Mouse (Mus musculus) embryonic fibroblast, embryonic 13.5 days (primary cell): ENCODE data around the gene Tspan3. TPM values are rescaled to one million over a fixed set of nuclear protein-coding genes. Genes with fewer than 3 reads are reported as not detected.
A peak's percentile ranks its signal among the peaks of the same experiment; 100 is the strongest.

ENCODE experiments used
- H3K27ac ChIP-seq: 2 replicates; pipeline ENCODE4 v1.5.1; 2012; ENCODE audit warnings: low read length, control low read depth, inconsistent platforms; ENCODE audit not compliant: insufficient read depth
- H3K4me1 ChIP-seq: 2 replicates; pipeline ENCODE4 v1.6.1; 2011; ENCODE audit warnings: low read length; ENCODE audit not compliant: control insufficient read depth, insufficient read depth
- H3K4me3 ChIP-seq: 2 replicates; pipeline ENCODE4 v1.5.1; 2011; ENCODE audit warnings: mild to moderate bottlenecking, control low read depth, low read length; ENCODE audit not compliant: insufficient read depth
- CTCF ChIP-seq: IDR thresholded peaks from 2 replicates; pipeline ENCODE4 v1.5.1; 2011; ENCODE audit warnings: mild to moderate bottlenecking, control low read depth, low read length, moderate library complexity, borderline replicate concordance; ENCODE audit not compliant: insufficient read depth
- POLR2A ChIP-seq: IDR thresholded peaks from 2 replicates; pipeline ENCODE4 v1.6.1; 2011; ENCODE audit warnings: low read depth, mild to moderate bottlenecking, control low read depth, low read length, moderate library complexity
- polyA plus RNA-seq: library from polyadenylated mRNA; stranded (reverse); fragments of >200 nt; gene quantifications from 2 replicates; pipeline ENCODE4 v1.2.4, GENCODE M21; 2011; ENCODE audit warnings: low read depth; ENCODE audit not compliant: missing spikeins, insufficient read length

Tspan3 gene
- polyA plus RNA-seq: 178 and 183 TPM in 2 replicates

GRCm38 (mm10) chr9:56165377-56165776 is at the start of gene Tspan3:
Tspan3 (minus strand) TSS chr9:56165477.
- H3K4me3 ChIP-seq: no peak within 1 kb of the TSS
- no peak within 1 kb of the TSS for H3K27ac ChIP-seq

DNA sequence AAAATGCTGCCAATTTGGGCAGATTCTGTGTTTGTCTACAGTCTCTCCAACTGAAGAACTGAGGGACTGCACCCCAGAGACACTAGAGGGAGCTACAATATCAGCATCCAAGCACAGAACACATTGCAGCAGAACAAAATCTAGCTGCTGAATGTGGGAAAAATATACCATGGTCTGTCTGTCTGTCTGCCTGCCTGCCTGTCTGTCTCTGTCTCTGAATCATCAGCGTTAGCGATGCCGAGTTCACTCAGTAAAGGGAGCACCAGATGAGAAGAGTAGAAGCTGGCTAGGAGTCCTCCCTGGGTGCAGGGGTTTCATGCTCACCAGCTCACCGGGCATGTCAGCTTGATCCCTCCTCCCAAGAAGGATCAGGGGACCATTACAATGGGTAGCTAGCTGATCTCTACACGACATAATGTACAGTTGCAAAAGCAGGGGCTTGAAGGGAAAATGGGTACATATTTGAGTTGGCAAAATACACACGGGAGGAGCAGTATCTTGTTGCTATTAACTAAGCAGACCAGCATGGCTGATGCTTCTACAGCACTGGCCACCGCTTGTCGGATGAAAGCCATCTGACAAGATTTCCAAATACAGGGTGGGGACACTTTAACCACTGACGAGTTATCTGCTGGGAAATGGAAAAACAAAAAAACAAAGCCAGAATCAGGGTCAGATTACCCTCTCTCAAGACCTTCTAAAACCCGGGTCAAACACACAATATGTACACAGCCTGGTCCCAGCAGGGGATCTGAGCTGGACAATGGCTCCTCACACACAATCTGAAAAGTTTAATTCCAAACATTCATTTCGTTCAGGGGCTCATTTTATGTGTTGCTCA is 48.4 kb upstream of the Tspan3 start:
- H3K27ac ChIP-seq: peak overlapping the region; percentile 85
- no peak overlapping the region for H3K4me3 ChIP-seq
- peak; percentile 14; the same call in 1 of the 2 replicates for TF ChIP-seq POLR2A
- TF ChIP-seq CTCF: 0 out of 2 replicates have a peak, but pooled peaks have one; percentile 19
- peaks cover 19% of the 10 kb centered on the region for H3K4me1 ChIP-seq

More at GRCm38 (mm10) chr9:56165377-56165776, at the start of gene Tspan3:
- TF ChIP-seq POLR2A: no peak
- no peak for TF ChIP-seq CTCF
- no peaks in the 10 kb centered on the region for H3K4me1 ChIP-seq

DNA sequence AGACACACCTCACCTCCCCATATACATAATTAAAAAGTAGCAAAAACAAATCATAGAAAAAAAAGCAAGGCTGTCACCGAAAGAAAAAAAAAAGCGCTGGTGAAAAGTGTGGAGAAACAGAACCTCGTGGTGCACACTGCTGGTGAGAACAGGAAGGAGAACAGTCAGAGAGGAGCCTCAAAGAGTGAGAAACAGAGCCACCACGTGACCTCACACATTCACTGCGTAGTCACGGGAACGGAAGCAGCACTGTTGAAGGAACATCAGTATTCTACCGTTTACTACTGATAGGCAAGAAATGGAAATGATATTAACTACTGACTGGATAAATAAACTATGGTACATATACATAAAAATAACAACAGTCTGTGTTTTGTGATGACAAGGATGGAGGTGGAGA is 43.5 kb upstream of the Tspan3 start:
- TF ChIP-seq POLR2A: no peak
- TF ChIP-seq CTCF: no peak
- Histone ChIP-seq H3K27ac (no peak overlapping the region), H3K4me3 (no peak overlapping the region), H3K4me1 (peaks cover 14% of the 10 kb centered on the region)

DNA sequence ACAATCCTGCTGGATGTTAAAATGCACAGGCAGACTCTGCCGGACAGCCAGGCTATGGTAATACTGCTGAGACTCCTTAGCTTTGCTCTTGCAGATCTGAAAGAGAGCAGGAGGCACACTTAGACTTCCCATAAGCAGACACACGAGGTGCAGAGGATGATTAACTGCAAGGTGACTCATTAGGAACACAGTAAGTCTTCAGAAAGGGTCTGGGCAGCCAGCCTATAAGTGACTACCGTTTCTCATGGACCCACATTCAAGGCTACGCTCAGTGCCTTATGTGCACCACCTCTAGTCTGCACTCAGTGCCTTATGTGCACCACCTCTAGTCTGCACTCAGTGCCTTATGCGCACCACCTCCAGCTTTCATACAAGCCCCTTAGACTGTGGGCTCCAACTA is 42.2 kb upstream of the Tspan3 start:
- peaks cover 10% of the 10 kb centered on the region for H3K4me1 ChIP-seq
- no peak overlapping the region for H3K27ac ChIP-seq
- H3K4me3 ChIP-seq: no peak overlapping the region
- TF ChIP-seq CTCF (no peak), POLR2A (no peak)

- no peak overlapping the region for H3K27ac ChIP-seq
- TF ChIP-seq POLR2A (no peak), CTCF (no peak)
- H3K4me1 ChIP-seq: peaks cover 10% of the 10 kb centered on the region
- H3K4me3 ChIP-seq: no peak overlapping the region
Observed at GRCm38 (mm10) chr9:56207083-56207482, 41.8 kb upstream of the Tspan3 start.

GRCm38 (mm10) chr9:56205336-56205735 is 40.1 kb upstream of the Tspan3 start:
- Histone ChIP-seq H3K4me3 (no peak overlapping the region), H3K27ac (0 out of 2 replicates have a peak overlapping the region, but pooled peaks have one; percentile 14), H3K4me1 (peaks cover 12% of the 10 kb centered on the region)
- TF ChIP-seq POLR2A: no peak
- TF ChIP-seq CTCF: no peak

DNA sequence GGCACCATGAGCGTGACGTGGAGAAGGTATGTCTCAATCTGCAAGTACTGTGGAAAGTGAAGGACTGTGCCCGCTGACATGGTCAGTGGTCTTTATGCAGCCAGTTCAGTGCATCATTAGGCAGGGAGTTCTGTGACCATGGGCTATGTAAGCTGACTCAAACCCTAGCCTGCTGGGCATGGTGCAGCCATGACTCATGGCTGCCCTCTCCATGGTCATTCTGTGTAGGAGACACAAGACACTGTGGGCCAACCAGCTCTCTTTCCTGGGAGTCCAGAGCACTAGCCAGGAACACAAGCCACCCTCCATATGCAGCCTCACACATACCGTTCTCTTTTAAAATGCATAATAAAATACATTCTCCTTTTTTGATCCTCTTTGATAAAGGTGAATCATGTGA is 39.0 kb upstream of the Tspan3 start:
- H3K4me3 ChIP-seq: no peak overlapping the region
- TF ChIP-seq POLR2A (no peak), CTCF (no peak)
- no peak overlapping the region for H3K27ac ChIP-seq
- peaks cover 12% of the 10 kb centered on the region for H3K4me1 ChIP-seq

GRCm38 (mm10) chr9:56200645-56201314 is 35.5 kb upstream of the Tspan3 start:
- TF ChIP-seq POLR2A (no peak), CTCF (peak; percentile 87)
- H3K27ac ChIP-seq: no peak overlapping the region
- no peak overlapping the region for H3K4me3 ChIP-seq
- peaks cover 7% of the 10 kb centered on the region for H3K4me1 ChIP-seq

DNA sequence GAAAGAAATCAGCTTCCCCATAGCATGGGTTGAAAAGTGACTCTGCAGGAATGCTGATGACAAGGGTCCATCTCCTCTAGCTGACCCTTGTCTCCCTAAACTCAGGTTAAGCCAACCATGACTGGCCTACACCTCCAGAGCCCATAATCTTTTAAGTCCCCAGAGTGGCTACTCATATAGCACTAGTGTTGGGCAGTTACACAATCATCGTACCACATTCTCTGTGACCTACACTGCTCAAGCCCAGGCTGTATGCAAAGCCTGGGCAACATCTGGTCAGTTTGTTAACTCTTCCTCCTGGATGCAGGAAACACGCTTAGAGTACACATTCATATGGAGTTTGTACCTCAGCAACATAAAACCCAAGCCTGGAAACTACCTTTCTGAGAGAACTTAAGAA is 34.9 kb upstream of the Tspan3 start:
- Histone ChIP-seq H3K27ac (no peak overlapping the region), H3K4me1 (peaks cover 6% of the 10 kb centered on the region; the same call in 1 of the 2 replicates), H3K4me3 (no peak overlapping the region)
- no peak for TF ChIP-seq POLR2A
- TF ChIP-seq CTCF: no peak
